Mouse (Mus musculus) lung, postnatal 10 days (tissue): ENCODE measurements around the gene Gm4353.

ENCODE experiments used
- DNase-seq: peaks from one replicate; pipeline ENCODE4 v3.0.0; 2021

The Gm4353 gene

DNA sequence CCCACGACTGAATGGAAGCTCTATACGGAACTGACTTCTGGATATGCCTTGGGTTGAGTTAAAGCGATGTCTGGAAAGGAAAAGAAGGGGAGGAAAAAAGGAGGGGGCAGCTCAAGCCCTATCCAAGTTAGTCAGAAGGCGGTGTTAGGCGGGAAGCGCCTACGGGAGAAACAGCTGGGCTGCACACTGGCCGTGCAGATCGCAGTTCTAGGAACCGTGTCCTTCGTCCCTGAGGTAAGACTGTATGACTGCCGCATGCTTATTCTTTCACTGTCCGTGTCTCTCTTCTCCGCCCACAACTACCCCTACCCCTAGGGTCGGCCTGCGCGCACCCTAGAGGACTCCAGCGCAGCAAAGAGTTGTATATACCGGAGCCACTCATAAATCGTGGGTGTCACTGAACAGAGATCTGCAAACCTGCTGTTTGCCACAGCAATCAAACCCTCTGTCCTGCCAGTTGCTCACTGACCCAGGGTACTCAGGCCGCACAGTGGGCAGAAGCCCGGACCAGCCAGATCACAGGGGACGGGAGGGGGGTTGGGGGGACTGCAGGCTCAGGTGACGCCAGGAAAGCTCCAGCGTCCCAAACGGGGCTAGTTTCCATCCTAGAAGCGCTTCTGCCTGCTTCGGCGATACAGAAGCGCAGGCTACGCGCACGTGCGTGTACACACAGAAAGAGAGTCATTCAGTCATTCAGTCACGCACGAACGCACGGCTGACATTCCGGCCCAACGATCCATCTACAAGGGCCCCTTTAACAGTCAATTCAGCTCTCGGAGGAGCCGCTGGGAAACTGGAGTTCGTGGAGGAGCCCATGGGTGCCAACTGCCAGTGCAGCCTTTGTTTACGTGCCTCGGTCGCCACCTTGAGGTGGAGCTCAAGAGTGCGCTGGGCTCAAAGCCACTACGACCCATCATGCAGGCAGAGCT lies 44.6 kb downstream of the Gm4353 start:
- peak; percentile 90 for DNase-seq

DNA sequence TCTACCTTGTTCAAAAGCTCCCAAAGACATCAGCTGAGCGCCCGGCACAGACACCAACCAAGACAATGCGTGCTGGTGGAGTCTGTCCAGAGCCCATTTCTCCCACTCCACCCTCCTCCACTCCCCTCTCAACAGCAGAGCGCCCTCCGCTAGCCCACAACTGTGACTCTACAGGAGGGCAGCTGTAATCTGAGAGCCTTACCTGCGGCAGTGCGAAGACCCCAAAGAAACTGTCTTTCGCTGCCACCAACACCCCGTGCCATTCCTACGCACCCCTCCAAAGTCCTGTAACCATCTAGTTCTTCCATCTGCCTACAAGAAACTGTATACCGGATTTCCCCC lies 45.3 kb downstream of the Gm4353 start, which contains the start of gene 1110004F10Rik:
Gene 1110004F10Rik, plus strand, starts transcription at position 202 of the 342 bp plus-strand sequence.
- peak; percentile 6 for DNase-seq

DNA sequence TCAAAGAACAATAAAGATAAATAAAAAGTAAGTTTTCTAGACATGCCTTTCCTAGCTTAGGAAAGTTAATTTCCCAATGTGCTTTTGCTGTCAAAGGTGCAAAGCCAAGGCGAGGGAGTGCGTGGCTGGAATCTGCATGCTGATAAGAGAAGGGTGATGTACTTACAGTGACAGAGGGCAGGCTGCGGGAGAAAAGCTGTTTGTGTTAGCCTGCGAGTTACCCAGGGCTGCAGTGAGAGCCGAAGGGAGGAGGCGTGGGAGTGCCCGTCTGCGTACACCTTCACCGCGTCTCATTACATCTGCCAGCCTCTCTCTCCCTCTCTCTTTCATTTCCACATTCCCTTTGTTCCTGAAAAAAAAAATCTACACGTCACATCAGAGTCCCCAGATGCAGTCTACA lies 45.9 kb downstream of the Gm4353 start, which contains the start of gene Sox6:
Gene Sox6, minus strand, starts transcription at position 286 of the 400 bp plus-strand sequence.
- peak; percentile 7 for DNase-seq

- DNase-seq: no peak
Observed at GRCm38 (mm10) chr7:116038024-116038423, 46.4 kb downstream of the Gm4353 start.

DNA sequence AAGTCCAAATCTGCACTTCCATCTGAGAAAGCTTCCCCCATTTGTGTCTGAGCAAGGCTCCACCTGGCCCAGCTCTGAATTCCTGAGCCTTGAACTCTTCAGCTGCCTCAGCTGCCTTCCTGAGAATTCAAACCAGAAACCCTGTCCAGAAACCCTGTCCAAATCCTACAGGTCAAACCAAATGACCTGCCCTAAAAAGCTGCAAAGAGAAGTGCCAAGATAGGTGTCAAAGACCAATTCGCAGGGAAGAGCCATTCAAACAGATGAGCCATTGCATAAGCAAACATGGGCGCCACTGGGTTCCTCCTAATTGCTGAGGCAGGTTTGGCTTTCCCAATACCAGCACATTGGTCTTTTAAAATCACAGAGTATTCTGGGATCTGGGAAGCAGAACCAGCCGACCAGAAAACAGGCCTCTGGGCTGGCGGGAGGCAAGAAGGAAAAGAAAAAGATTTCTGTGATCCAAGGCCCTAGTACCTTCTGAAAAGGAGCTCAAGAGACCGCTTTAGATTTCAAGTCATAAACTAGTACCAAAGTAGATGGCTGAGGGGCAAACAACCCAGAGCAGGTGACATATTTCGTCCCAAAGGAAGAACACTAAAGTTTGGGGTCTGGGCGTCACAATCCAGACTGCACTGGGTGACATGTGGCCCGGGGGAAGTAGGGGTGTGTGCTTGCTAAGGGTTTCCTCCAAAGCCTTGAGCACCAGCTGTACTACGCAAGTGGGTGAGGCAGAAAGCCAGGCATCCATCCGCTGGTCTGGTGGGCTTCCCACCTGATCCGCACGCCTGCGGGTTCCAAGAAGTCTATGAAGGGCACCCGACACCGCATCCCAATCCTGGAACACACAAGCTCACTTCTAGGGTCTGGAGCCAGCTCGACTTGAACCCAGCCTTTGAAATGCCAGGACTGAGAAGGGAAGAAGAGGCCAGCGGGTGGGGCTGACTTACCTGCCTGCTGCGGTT lies 47.6 kb downstream of the Gm4353 start:
- DNase-seq: no peak

DNA sequence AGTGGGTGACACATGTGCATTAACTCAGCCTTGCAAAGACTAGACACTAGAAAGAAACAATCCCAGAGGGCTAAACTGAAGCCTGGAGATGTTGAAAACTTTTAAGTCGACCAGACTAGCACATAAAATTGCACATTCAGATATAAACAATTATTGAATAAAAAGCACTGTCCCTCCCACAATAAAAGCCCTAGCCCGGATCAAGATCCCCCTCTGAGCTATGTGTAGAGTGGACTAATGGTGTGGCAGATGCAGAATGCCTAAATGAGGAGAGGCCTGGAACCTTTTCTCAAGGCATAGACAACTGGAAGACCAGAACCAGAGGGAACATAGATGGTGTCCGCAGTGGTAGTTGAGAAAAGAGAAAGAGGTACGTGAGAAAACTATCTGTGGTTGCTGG lies 48.9 kb downstream of the Gm4353 start:
- DNase-seq: no peak

- peak; percentile 59 for DNase-seq
Observed at GRCm38 (mm10) chr7:116034282-116034758, 50.1 kb downstream of the Gm4353 start.

DNA sequence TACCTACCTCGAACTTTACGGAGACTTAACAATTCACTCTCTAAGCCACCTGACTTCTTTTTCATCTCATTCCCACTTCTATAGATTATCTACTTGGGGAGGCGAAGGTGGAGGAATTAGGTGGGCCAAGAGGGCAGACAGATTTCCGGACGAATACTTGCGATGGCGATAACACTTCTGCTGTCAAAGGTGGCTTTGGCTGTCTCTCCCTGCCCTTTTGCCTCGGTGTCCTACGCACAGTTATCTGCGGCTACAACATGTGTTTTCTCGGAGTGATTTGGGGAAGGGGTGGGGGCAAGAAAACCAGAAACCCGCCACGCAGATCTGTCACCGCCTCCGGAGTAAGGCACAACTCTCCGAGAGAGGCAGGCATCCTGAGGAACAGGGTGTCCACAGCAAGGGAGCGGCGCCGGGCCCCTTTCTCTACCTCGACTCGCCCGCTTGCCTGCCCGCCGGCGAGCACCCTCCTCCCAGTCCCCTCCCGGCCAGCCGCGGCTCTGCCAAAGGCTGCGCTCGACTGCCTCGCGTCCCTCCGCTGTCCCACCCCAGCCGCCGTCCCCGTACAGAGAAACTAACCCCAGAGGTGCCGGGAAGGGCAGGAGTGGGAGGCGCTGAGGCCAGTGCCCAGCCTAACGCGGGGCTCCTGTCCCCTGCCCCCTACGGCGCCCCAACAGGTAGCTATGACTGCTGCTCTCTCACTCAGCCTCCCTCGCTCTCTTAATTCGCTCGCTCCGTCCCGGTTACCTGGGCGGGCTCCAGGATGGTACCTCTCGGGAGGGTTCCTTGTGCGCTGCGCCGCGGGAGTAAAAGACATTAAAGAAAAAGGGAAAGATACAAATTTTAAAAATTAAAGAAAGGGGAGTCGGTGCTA lies 50.8 kb downstream of the Gm4353 start:
- peak; percentile 73 for DNase-seq
